Mouse (Mus musculus): Measurements from ENCODE around the gene Cers6. TPM values are rescaled to one million over a fixed set of nuclear protein-coding genes. Genes with fewer than 3 reads are reported as not detected.

Gene Cers6
- polyA plus RNA-seq, 1 experiment from 2014 or later = 88.4 TPM

DNA sequence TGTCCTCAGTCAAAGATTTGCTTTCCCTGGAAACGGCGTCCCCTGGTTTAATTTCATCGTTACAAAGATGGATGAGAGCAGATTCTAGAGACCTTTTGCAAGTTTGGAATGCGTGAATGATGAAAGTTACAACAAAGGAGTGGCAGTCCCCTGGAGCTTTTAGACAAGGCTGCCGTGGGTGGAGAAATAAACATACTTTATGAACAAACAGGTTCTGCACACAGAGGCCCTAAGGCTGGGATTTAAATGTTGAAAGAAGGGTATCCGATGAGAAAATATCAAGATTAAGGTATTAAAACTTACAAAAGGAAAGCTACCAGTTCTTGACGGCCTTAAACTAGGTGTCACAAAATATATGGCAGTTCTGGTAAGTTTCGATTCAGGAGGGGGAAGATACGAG, 117.0 kb downstream of the Cers6 start:
- Histone ChIP-seq H3K9ac (replicated peaks; ENCODE audit: low read length) (no peak overlapping the region), H3K27ac (replicated peaks; ENCODE audit: low read depth, low read length) (no peak overlapping the region), H3K36me3 (ENCODE audit: control insufficient read depth, insufficient read depth, low read length) (no peaks in the 10 kb centered on the region), H3K4me3 (replicated peaks; ENCODE audit: low read depth, low read length) (no peak overlapping the region), H3K9me3 (ENCODE audit: control insufficient read depth, low read length) (no peaks in the 10 kb centered on the region), H3K4me2 (ENCODE audit: low read length) (no peak overlapping the region), H3K27me3 (ENCODE audit: control insufficient read depth, insufficient read depth, low read length) (no peaks in the 10 kb centered on the region), H3K4me1 (ENCODE audit: control insufficient read depth, insufficient read depth, low read length) (peaks cover 14% of the 10 kb centered on the region)
- DNase-seq (no peak), ATAC-seq (ENCODE audit: low FRiP score, low TSS enrichment) (no peak)
- 72% methylated on average over 9 of the region's 9 CpGs for WGBS

DNA sequence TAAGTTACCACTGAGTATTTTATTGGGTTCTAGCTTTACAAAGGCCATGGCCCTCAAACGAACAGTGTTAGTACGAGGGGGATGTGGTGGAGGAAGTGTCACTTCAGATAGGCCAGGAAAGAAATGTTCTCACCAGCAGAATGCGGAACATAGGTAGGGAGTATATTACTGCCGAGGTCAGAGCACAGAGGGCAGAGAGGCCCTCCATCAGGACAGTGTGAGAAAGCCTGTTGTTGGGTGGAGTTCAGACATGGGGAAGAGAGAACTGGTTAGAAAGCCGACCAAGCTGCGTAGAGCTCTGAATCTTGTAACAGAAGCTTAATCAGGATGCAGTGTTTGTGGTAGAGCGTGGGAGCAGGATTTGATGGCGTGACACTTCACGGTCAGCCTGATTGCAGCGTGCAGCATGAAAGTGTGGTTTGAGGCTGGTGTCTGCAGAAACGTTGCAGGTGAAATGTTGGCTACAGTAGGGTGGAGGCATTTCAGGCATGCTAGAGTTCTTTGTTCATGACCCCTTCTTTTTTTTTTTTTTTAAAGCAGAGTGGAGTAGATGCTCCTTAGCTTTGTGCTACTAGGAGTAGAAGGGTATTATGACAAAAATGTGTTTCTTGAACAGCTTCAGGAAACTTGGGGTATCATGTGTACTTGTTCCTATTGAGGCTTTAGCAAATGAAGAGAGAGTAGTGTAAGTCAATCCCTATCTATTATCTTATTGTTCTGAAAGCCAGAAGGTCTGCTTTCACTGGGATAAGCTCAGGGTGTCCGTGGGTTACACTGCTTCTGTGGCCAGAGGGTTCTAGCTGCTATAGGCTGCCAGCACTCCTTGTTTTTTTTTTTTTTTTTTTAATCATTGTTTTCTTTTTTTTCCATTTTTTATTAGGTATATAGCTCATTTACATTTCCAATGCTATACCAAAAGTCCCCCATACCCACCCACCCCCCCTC, 117.7 kb downstream of the Cers6 start:
- ATAC-seq (ENCODE audit: low FRiP score, low TSS enrichment) (no peak), DNase-seq (no peak)
- H3K4me1 ChIP-seq (ENCODE audit: control insufficient read depth, insufficient read depth, low read length) = peaks cover 14% of the 10 kb centered on the region

DNA sequence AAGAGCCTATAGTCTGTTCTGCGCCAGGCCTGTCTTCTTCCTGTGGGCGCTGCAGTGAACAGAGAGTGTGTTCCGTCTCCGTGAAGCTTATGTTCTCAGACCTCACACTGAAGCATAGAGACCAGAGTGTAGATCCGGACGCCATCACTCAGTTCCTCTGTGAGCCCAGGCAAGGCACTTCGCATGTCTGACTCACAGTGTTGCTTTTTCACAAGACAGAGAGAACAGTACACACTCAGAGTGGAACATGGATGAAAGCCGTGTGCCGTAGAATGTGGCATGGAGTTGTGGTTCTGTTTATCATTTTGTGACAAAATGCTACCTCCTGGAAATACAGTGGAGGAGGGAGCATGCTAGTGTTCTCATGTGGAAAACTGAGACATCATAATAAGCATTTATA, 120.1 kb downstream of the Cers6 start:
- no peak for DNase-seq
- Histone ChIP-seq H3K27me3 (ENCODE audit: control insufficient read depth, insufficient read depth, low read length) (no peaks in the 10 kb centered on the region), H3K27ac (replicated peaks; ENCODE audit: low read depth, low read length) (no peak overlapping the region), H3K4me1 (ENCODE audit: control insufficient read depth, insufficient read depth, low read length) (peaks cover 14% of the 10 kb centered on the region), H3K4me2 (ENCODE audit: low read length) (no peak overlapping the region), H3K9me3 (ENCODE audit: control insufficient read depth, low read length) (no peaks in the 10 kb centered on the region), H3K36me3 (ENCODE audit: control insufficient read depth, insufficient read depth, low read length) (no peaks in the 10 kb centered on the region), H3K4me3 (replicated peaks; ENCODE audit: low read depth, low read length) (no peak overlapping the region), H3K9ac (replicated peaks; ENCODE audit: low read length) (no peak overlapping the region)
- 93% methylated on average over 9 of the region's 9 CpGs for WGBS
- ATAC-seq (ENCODE audit: low FRiP score, low TSS enrichment) = no peak

More for the DNA sequence above, 117.7 kb downstream of the Cers6 start:
- Histone ChIP-seq H3K4me2 (ENCODE audit: low read length) (no peak overlapping the region), H3K27me3 (ENCODE audit: control insufficient read depth, insufficient read depth, low read length) (no peaks in the 10 kb centered on the region), H3K4me3 (replicated peaks; ENCODE audit: low read depth, low read length) (no peak overlapping the region), H3K9me3 (ENCODE audit: control insufficient read depth, low read length) (no peaks in the 10 kb centered on the region), H3K27ac (replicated peaks; ENCODE audit: low read depth, low read length) (no peak overlapping the region), H3K36me3 (ENCODE audit: control insufficient read depth, insufficient read depth, low read length) (no peaks in the 10 kb centered on the region), H3K9ac (replicated peaks; ENCODE audit: low read length) (no peak overlapping the region)
- WGBS = 83% methylated on average over 12 of the region's 12 CpGs

DNA sequence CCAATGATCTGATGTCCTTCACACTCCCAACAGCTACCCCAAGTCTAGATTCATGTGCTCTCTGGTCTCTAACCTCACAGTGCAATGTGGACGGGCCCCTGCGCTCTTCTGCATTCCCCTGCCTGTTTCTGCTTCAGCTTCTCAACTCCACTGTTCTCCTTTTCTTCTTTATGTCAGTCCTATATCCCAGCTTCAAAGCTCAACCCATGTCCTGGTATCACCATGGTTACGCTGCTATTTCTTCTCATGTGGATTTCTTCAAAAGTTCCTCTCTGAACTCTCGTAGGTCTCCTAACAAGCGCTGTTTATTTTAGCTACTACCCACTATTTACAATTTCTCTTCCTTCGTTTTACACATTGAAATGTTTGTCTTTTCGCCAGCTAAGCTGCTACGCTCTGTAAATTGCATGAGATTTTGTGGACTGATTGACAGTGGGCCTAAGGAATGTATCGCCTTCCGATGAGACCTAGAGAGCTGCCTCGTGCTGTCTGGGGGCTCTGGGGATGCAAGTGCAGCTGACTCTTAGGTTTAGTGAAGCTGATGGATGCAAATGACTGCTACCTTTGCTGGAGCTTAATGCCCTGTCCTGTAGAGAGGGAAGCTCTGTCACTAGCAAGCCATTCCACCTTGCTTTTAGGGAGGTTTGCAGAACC, 120.6 kb downstream of the Cers6 start:
- Histone ChIP-seq H3K36me3 (ENCODE audit: control insufficient read depth, insufficient read depth, low read length) (no peaks in the 10 kb centered on the region), H3K27ac (replicated peaks; ENCODE audit: low read depth, low read length) (no peak overlapping the region), H3K27me3 (ENCODE audit: control insufficient read depth, insufficient read depth, low read length) (no peaks in the 10 kb centered on the region), H3K4me2 (ENCODE audit: low read length) (no peak overlapping the region), H3K9ac (replicated peaks; ENCODE audit: low read length) (no peak overlapping the region), H3K4me1 (ENCODE audit: control insufficient read depth, insufficient read depth, low read length) (peaks cover 14% of the 10 kb centered on the region), H3K9me3 (ENCODE audit: control insufficient read depth, low read length) (no peaks in the 10 kb centered on the region), H3K4me3 (replicated peaks; ENCODE audit: low read depth, low read length) (no peak overlapping the region)
- WGBS = 39% methylated on average over 11 of the region's 11 CpGs
- ATAC-seq (ENCODE audit: low FRiP score, low TSS enrichment) (no peak), DNase-seq (no peak)

DNA sequence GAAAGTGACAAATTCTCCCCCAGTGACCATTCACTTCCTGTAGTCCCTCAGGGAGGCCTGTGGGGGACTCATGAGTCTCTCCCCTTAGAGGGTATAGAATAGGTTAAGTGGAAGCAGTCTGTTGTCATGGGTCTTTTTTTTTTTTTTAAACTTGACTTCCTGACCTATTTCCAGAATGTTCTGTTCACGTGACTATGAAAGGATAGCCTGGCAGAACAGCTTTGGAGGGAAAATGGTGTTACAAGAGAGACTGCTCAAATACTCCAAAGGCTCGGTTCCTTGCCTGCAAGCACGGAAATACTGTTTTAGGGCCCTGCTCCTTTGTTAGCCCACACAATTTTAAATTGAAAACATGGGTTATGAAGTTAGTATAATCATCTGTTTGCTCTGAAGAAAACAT, 121.7 kb downstream of the Cers6 start:
- WGBS = 90% methylated on average over 3 of the region's 3 CpGs
- no peak for ATAC-seq (ENCODE audit: low FRiP score, low TSS enrichment)
- no peaks in the 10 kb centered on the region for H3K9me3 ChIP-seq (ENCODE audit: control insufficient read depth, low read length)

DNA sequence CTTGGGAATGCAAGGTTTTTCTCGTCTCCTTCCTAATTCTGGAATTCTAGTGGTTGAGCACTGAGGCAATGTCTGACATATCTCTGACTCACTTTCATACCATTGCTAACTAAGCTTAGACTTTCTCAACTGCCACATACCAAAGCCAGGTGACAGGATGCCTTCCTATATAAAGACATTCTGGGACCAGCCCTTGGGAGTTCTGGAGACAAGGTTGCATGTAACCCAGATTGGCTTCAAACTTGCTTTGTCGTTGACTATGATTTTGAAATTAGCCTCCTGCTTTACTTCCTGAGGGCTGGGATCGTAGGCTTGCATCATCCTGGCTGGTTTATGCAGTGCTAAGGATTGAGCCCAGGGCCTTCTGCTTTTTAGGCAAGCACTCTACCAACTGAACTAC, 122.2 kb downstream of the Cers6 start:
- Histone ChIP-seq H3K4me2 (ENCODE audit: low read length) (no peak overlapping the region), H3K4me3 (replicated peaks; ENCODE audit: low read depth, low read length) (no peak overlapping the region), H3K27ac (replicated peaks; ENCODE audit: low read depth, low read length) (no peak overlapping the region), H3K27me3 (ENCODE audit: control insufficient read depth, insufficient read depth, low read length) (no peaks in the 10 kb centered on the region), H3K9me3 (ENCODE audit: control insufficient read depth, low read length) (no peaks in the 10 kb centered on the region), H3K4me1 (ENCODE audit: control insufficient read depth, insufficient read depth, low read length) (peaks cover 14% of the 10 kb centered on the region), H3K36me3 (ENCODE audit: control insufficient read depth, insufficient read depth, low read length) (no peaks in the 10 kb centered on the region), H3K9ac (replicated peaks; ENCODE audit: low read length) (no peak overlapping the region)
- WGBS = 90% methylated on average over 3 of the region's 3 CpGs
- no peak for DNase-seq
- no peak for ATAC-seq (ENCODE audit: low FRiP score, low TSS enrichment)

More for the DNA sequence above, 121.7 kb downstream of the Cers6 start:
- Histone ChIP-seq H3K4me1 (ENCODE audit: control insufficient read depth, insufficient read depth, low read length) (peaks cover 14% of the 10 kb centered on the region), H3K4me3 (replicated peaks; ENCODE audit: low read depth, low read length) (no peak overlapping the region), H3K27me3 (ENCODE audit: control insufficient read depth, insufficient read depth, low read length) (no peaks in the 10 kb centered on the region), H3K4me2 (ENCODE audit: low read length) (no peak overlapping the region), H3K9ac (replicated peaks; ENCODE audit: low read length) (no peak overlapping the region), H3K27ac (replicated peaks; ENCODE audit: low read depth, low read length) (no peak overlapping the region), H3K36me3 (ENCODE audit: control insufficient read depth, insufficient read depth, low read length) (no peaks in the 10 kb centered on the region)
- no peak for DNase-seq

DNA sequence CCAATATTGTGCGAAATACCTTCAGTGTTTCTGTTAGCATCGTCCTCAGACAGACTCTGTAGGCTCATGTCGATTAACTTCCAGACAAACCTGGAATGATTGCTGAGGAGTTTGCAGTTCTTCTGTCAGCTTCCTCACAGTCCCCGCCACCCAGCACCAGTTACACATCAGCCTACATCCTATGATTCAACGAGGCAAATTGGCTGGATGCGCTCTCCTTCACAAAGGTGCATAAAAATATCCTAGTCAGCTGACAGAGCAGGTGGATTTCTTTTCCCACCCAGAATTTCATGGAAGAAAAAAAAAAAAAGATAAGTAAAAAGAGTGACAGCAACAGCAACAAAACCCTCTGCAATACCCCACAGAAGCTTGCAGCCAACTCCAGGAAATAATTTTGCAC, 127.9 kb downstream of the Cers6 start:
- H3K4me2 ChIP-seq (ENCODE audit: low read length) = no peak overlapping the region
- DNase-seq = no peak
- no peak overlapping the region for H3K9ac ChIP-seq (replicated peaks; ENCODE audit: low read length)
- H3K4me3 ChIP-seq (replicated peaks; ENCODE audit: low read depth, low read length) = no peak overlapping the region
- no peak overlapping the region for H3K27ac ChIP-seq (replicated peaks; ENCODE audit: low read depth, low read length)
- ATAC-seq (ENCODE audit: low FRiP score, low TSS enrichment) = no peak
- H3K36me3 ChIP-seq (ENCODE audit: control insufficient read depth, insufficient read depth, low read length) = no peaks in the 10 kb centered on the region
- H3K4me1 ChIP-seq (ENCODE audit: control insufficient read depth, insufficient read depth, low read length) = no peaks in the 10 kb centered on the region
- no peaks in the 10 kb centered on the region for H3K9me3 ChIP-seq (ENCODE audit: control insufficient read depth, low read length)
- no peaks in the 10 kb centered on the region for H3K27me3 ChIP-seq (ENCODE audit: control insufficient read depth, insufficient read depth, low read length)
- 96% methylated on average over 6 of the region's 6 CpGs for WGBS

DNA sequence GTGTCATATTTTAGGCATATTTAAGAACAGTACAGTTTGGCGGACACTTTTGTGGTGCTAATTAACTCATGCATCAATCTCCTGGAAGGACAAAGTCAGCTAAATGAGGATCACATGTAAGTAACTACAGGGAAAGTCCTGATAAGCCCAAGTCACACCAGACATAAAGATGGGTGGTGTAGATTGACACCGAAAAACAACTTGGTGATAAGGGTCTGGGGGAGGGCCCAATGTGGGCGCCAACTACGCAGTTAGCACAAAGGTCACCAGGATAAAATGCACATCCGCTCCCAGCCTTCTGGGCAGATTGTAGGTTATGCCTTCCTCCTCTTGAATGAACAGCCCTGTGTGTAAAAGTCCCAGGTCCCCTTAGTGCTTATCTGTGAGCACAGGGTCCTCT, 131.4 kb downstream of the Cers6 start:
- Histone ChIP-seq H3K36me3 (ENCODE audit: control insufficient read depth, insufficient read depth, low read length) (no peaks in the 10 kb centered on the region), H3K9me3 (ENCODE audit: control insufficient read depth, low read length) (no peaks in the 10 kb centered on the region), H3K9ac (replicated peaks; ENCODE audit: low read length) (no peak overlapping the region), H3K27me3 (ENCODE audit: control insufficient read depth, insufficient read depth, low read length) (no peaks in the 10 kb centered on the region), H3K4me1 (ENCODE audit: control insufficient read depth, insufficient read depth, low read length) (no peaks in the 10 kb centered on the region), H3K27ac (replicated peaks; ENCODE audit: low read depth, low read length) (no peak overlapping the region), H3K4me2 (ENCODE audit: low read length) (no peak overlapping the region), H3K4me3 (replicated peaks; ENCODE audit: low read depth, low read length) (no peak overlapping the region)
- DNase-seq (no peak), ATAC-seq (ENCODE audit: low FRiP score, low TSS enrichment) (no peak)
- WGBS = 96% methylated on average over 5 of the region's 5 CpGs

DNA sequence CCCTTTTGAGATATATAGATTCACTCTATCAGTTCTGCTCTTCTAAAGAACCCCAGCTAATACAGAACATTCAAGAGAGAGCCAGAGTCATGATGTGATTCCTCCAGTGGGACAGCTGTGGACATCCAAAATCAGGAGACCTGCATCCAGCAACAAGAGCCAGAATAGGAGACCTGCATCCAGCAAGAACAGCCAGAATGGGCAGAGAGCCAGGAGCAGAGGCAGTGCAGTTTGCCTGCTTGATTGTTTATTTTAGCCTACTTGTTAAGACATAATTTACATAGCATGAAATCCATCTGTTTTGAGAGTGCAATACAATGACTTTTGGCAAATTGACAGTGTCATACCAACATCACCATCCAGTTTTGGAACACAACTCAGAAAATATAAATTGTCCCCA, 133.2 kb downstream of the Cers6 start:
- no peaks in the 10 kb centered on the region for H3K9me3 ChIP-seq (ENCODE audit: control insufficient read depth, low read length)
- no peak for ATAC-seq (ENCODE audit: low FRiP score, low TSS enrichment)
- no peak overlapping the region for H3K4me2 ChIP-seq (ENCODE audit: low read length)
- no peaks in the 10 kb centered on the region for H3K27me3 ChIP-seq (ENCODE audit: control insufficient read depth, insufficient read depth, low read length)
- no peaks in the 10 kb centered on the region for H3K4me1 ChIP-seq (ENCODE audit: control insufficient read depth, insufficient read depth, low read length)
- DNase-seq = peak; percentile 55
- no peak overlapping the region for H3K9ac ChIP-seq (replicated peaks; ENCODE audit: low read length)
- no peak overlapping the region for H3K27ac ChIP-seq (replicated peaks; ENCODE audit: low read depth, low read length)
- no peak overlapping the region for H3K4me3 ChIP-seq (replicated peaks; ENCODE audit: low read depth, low read length)
- H3K36me3 ChIP-seq (ENCODE audit: control insufficient read depth, insufficient read depth, low read length) = no peaks in the 10 kb centered on the region
